In genomic region chr1:59481456-59482291, GRCm38 (mm10) we compare ENCODE assay signal across 8 mouse cellular contexts. TPM values are rescaled to one million over a fixed set of nuclear protein-coding genes. Genes with fewer than 3 reads are reported as not detected.
DNase-seq lines count a peak whose midpoint lies in the region; ATAC-seq and TF ChIP-seq lines count a peak whose summit lies in the region.

No protein-coding gene starts in this region.

- peak; percentile 85 for DNase-seq in T-cell, adult 2 months (ENCODE audit: low spot score)
- peak; percentile 89 to 93 for DNase-seq in cerebellum, postnatal 36 days
- peak; percentile 97 for DNase-seq in gastrocnemius, adult 18-20 months (ENCODE audit: low spot score)
- DNase-seq in hindbrain, postnatal 0 days (ENCODE audit: low spot score), result peak; percentile 96
- peak; percentile 72 to 87 for DNase-seq in left cerebral cortex, adult 2 months (ENCODE audit: extremely low spot score in 1 of 2, low spot score in 2 of 2)
- DNase-seq in right cerebral cortex, adult 2 months (ENCODE audit: low spot score in 2 of 2), result peak; percentile 79 to 80
- peak; percentile 96 for DNase-seq in urinary bladder, postnatal 14 days (ENCODE audit: low spot score)

- peak overlapping the region; percentile 67 for H3K9ac ChIP-seq in hindbrain, postnatal 0 days (replicated peaks; ENCODE audit: low read length)

- peaks cover 3% of the 10 kb centered on the region; the same call in 1 of the 2 replicates for H3K4me1 ChIP-seq in hindbrain, postnatal 0 days (ENCODE audit: insufficient read depth, low read length)

- intact Hi-C loops in left cerebral cortex, adult 2 months (cut with DNase I), result loop anchor here (2.0 to 5.0 kb wide), 3 partner anchors 103 to 165 kb away; no protein-coding TSS in a partner anchor

- no peak; the same call in 1 of the 2 replicates for TF ChIP-seq CTCF in hindbrain, postnatal 0 days (IDR thresholded peaks at IDR 0.05; ENCODE audit: low read depth)
- no peak; the same call in 1 of the 2 replicates for TF ChIP-seq CTCF in left cerebral cortex, adult 2 months (IDR thresholded peaks at IDR 0.05)

- WGBS in hindbrain, postnatal 0 days, result 1% methylated on average over 51 of the region's 57 CpGs

- H3K4me3 ChIP-seq in hindbrain, postnatal 0 days (ENCODE audit: low read length), result peak overlapping the region; percentile 58
- peak overlapping the region; percentile 60 for H3K4me3 ChIP-seq in left cerebral cortex, adult 2 months

- no peaks in the 10 kb centered on the region for H3K9me3 ChIP-seq in hindbrain, postnatal 0 days (ENCODE audit: low read length)

- peak overlapping the region; percentile 75 for H3K27ac ChIP-seq in hindbrain, postnatal 0 days
- H3K27ac ChIP-seq in left cerebral cortex, adult 2 months, result peak overlapping the region; percentile 50

- no peaks in the 10 kb centered on the region for H3K36me3 ChIP-seq in hindbrain, postnatal 0 days (ENCODE audit: insufficient read depth, low read length)

- ATAC-seq in hindbrain, postnatal 0 days, result peak; percentile 95
- peak; percentile 86 for ATAC-seq in megakaryocyte, adult 5-6 weeks (ENCODE audit: poor library complexity, severe bottlenecking)

- H3K4me2 ChIP-seq in hindbrain, postnatal 0 days (ENCODE audit: low read depth, low read length), result peak overlapping the region; percentile 94

- H3K27me3 ChIP-seq in hindbrain, postnatal 0 days (ENCODE audit: insufficient read depth, low read length), result no peaks in the 10 kb centered on the region; the same call in 1 of the 2 replicates

RNA-seq across cellular contexts. Expression of gene Fzd7, which starts 0.6 kb away (rescaled TPM):
- 10 to 100 TPM; 25.9 to 52.4 TPM for total RNA-seq in gastrocnemius, adult 18-20 months (2021)
- total RNA-seq in hindbrain, postnatal 0 days (2014; rRNA removed), result 17.2 and 19.9 TPM in 2 replicates
- polyA plus RNA-seq in hindbrain, postnatal 0 days (2015; fragmentation: Nextera tagmentation; extraction: Ambion mirVana), result 1.4 and 1.8 TPM in 2 replicates
- 1 to 10 TPM; 5.0 to 7.9 TPM for total RNA-seq in left cerebral cortex, adult 2 months (2021)
- total RNA-seq in megakaryocyte, adult 5-6 weeks (2015), result 4.7 and 5.9 TPM in 2 replicates
- 3.2 and 3.9 TPM in 2 replicates for total RNA-seq in megakaryocyte, adult 5-6 weeks (2017)

RNA-seq across cellular contexts. Expression of gene Gm973, which starts 34.4 kb away (rescaled TPM):
- 1 to 10 TPM in 1 of 2 experiments, under 1 TPM in 1; 0.87 to 1.4 TPM for total RNA-seq in gastrocnemius, adult 18-20 months (2021)
- total RNA-seq in hindbrain, postnatal 0 days (2014; rRNA removed), result 9.7 and 12.5 TPM in 2 replicates
- polyA plus RNA-seq in hindbrain, postnatal 0 days (2015; fragmentation: Nextera tagmentation; extraction: Ambion mirVana), result 11.9 and 13.9 TPM in 2 replicates
- 10 to 100 TPM in 1 of 2 experiments, 1 to 10 TPM in 1; 9.1 to 14.9 TPM for total RNA-seq in left cerebral cortex, adult 2 months (2021)
- 0.47 and 2.9 TPM in 2 replicates for total RNA-seq in megakaryocyte, adult 5-6 weeks (2015)
- total RNA-seq in megakaryocyte, adult 5-6 weeks (2017), result 2.8 and 9.0 TPM in 2 replicates

Comparison
In these comparisons a context has a peak if more than half of its experiments do, and no peak if none do; other contexts are left out.
1. Peak in every context shown above with its lines: DNase-seq, ATAC-seq, H3K4me3 ChIP-seq and H3K27ac ChIP-seq.